Mouse (Mus musculus): ENCODE data around the gene Npas2. TPM values are rescaled to one million over a fixed set of nuclear protein-coding genes. Genes with fewer than 3 reads are reported as not detected.

Npas2 gene
- polyA plus RNA-seq (2012; ENCODE audit: low replicate concordance): 0.56 TPM in 1 of 2 replicates, not detected in the other

GRCm38 (mm10) chr1:39192997-39193861, at the start of gene Npas2:
TSS of gene Npas2 (plus strand) at chr1:39193731.

GRCm38 (mm10) chr1:39367601-39368266, 174.2 kb downstream of the Npas2 start, which contains the start of gene Rpl31:
TSS of gene Rpl31 (plus strand) at chr1:39367842.

Other genes with a start within 250 kb of the Npas2 start
- 11.2 and 15.3 TPM in 2 replicates for gene Pdcl3, start 208.1 kb upstream of the Npas2 start, polyA plus RNA-seq (2012; ENCODE audit: low replicate concordance)
- 110 and 136 TPM in 2 replicates for gene Rpl31, start 174.1 kb downstream of the Npas2 start, polyA plus RNA-seq (2012; ENCODE audit: low replicate concordance)